Mouse (Mus musculus) kidney, postnatal 4 days (tissue): ENCODE data around the gene Zfand2a.

Experiments
- DNase-seq, 2 experiments: peaks; one replicate each; pipeline ENCODE4 v3.0.0; 2021; ENCODE audit warnings: mixed read lengths in 2 of 2

The Zfand2a gene

DNA sequence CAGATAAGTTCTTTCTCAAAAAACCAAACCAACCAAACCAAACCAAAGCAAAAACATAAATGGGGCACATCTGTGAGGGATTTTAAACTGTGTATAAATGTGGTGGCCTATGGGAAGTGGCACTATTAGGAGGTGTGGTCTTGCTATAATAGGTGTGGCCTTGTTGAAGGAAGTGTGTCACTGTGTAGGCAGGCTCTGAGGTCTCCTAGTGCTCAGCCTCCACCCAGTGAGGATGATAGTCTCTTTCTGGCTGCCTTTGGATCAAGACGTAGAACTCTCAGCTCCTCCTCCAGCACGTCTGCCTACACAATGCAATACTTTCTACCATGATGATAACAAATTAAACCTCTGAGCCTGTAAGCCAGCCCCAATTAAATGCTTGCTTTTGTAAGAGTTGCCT lies 18.0 kb downstream of the Zfand2a start:
- no peak for DNase-seq

DNA sequence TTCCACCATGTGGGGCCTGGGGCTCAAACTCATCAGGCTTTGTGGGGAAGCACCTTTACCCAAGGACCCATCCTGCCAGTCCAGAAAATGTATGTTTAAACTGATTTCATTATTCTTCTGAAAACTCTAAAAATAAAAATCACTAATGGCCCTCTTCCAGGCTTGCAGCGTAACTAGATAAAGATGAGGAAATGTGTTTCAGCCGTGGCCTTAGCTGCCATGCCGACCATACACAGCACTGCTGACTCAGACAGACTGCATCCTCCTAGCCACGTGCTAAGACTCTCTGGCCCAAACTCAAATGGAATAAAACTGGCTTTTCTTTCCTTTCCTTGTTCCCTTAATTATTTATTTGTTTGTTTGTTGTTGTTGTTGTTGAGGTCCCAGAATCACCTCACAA lies 19.5 kb downstream of the Zfand2a start:
- DNase-seq: no peak

DNA sequence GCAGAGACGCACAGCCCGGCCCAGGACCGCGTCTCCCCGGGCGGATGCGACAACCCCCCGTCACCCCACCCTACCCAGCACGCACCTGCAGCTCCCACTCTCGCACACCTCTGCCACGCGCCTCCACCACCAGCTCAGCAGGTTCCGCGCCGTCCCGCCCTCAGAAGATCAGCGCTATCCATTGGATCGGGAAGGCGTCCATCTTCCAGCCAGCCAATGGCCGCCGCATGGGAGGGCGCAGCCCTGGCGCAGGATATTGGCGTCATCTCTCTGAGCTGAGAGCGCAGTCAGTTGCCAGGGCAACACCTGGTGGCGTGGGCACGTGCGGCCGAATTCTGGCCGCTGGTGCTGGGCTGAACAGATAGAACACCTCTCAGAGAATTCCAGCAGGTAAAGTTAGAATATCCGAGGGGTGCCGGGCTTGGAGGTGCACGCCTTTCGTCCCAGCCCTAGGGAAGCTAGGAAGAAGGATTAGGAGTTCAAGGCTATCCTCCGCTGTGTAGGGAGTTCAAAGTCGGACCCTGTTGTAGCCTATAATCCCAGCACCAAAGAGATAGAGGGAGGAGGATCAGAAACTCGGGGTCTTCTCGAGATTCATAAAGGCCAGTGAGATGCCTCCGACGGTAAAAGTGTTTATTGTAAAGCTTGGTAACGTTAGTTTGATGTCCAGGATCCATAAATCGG lies 23.8 kb downstream of the Zfand2a start, which contains the start of gene 3110082I17Rik:
3110082I17Rik (minus strand) TSS at position 144 of the 684 bp plus-strand sequence.
- peak; percentile 99 to 100 for DNase-seq

DNA sequence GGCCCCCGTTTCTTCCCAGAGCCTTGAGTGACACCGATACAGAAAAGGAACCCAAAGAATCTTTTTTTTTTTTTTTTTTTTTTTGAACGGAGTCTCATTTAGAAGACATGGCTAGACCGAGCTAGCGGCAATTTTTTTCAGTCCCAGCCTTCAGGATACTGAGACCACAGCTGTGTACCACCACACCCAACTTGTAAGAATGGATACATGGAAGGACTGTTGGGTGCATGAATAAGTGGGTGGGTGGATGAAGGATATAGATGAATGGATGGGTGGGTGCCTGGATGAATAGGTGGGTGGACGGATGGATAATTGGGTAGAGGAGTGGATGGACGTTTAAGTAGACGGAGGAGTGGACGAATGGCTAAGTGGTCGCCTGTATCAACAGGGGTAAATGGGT lies 24.4 kb downstream of the Zfand2a start:
- DNase-seq: no peak

DNA sequence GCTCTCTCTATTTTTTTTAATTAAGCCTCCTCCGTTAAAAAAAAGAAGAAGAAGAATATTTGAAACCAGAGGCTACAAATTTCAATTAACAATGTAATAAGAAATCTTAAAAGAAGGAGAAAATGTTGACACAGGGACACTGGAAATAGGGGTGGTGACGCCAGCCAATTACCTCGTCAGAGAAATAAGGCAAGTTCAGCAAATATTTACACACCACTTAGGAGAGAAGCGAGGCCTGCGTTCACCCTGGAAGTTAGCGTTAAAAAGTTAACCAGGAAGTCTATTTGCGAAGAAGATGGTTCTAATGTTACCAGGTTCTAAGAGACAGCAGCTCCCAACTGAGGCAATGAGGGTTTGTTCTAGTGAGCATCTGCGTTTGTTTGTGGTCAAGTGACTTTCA lies 27.1 kb downstream of the Zfand2a start:
- DNase-seq: no peak

DNA sequence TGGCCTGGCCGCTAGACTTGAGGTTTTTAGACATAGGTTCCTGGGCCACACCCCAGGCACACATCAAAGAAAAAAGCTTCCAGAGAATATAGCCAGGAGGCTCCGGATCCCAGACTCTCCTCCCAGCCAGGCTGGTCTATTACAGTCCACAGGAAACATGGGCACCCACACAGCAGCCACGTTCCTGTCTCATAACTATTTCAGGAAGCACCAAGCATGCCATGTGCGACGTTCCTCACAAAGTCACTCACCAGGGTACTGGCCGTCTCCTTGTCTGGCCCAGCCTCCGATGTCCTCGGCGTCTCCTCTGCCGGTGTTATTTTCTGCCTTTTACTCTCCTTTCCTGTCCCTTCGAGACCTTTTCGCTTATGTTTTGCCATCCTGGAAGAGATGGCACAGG lies 29.2 kb downstream of the Zfand2a start:
- no peak for DNase-seq

DNA sequence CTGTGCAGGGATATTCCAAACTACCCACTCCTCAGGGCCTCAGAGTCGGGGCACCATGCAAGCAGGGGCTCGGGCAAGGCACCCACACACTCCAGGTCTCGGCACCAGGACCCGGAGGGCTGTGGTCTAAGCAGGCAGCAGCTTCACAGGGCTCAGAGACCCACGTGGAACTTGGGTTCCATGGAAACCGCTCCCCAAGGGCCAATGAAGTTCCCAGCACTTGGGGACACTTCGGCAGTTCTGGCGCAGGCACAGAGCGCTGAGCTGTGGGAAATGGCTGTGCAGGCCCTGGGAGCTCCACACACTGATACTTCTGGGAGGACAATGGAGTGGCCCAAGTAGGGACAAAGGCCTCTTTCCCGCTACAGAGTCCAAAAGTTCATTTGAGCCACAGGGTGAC lies 31.3 kb downstream of the Zfand2a start:
- no peak for DNase-seq

DNA sequence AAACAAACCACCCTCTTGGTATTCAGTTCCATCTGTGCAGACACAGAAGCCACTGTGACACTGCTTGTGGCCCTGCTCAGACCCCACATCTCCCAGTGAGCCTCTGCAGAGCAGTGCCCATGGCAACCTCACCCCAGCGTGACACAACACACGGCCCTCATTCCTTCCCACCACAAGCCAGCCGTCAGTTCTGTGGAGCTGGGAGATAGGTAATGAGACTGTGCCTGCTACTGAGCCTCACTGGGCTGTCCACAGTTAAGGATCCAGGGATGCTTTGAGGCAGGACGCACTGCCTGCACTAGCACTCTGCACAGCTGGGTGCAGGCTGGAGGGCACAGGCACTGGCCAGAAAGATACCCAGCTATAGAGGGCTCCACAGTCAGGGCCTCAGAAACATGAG lies 34.4 kb downstream of the Zfand2a start:
- DNase-seq: no peak

DNA sequence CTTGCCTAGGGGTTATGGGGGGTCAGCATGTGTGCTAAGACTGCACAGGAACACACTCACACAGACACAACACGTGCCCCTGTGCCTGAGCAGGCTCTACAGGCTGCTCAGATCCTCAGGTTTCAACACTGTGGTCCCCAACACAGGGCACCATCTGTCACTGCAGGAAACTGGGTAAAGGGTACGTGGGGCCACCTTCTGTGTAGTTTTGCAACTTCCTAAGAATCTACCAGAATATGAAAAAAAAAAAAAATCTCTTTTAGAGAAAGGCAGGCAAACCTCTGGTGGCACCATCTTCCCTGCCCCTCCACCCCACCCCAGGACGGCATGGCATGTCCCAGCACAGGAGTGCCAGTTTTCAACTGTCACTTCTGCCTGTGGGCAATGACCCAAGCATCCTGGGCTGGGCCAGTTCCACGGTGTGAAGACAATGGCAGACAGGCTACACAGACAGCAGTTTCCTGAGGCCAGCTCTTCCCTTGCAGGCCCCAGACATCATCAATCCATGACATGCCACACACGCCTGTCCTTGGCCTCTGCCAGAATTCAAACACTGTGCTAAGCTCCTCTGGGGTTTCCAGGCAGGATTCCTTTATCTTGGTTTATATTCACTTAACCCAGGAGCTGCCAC lies 35.1 kb downstream of the Zfand2a start:
- DNase-seq: peak in 1 of 2 experiments; percentile 52

DNA sequence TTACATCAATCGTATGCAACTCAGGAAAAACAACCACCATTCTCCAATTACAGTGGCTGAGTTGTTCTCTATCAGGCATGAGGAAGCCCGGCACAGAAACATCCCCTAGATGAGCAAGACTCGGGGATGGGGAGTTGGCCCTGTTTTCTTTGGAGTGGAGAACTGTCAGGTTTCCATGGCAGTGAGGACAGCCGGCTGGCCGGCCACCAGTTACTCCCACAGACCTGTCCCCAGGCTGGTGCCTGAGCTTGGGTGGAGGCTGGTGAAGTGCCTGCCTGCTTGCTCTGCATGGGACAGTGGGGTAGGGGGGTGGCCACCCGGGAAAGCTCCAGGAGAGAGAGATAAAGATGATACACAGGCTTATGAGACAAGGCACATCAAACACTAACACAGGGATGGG lies 36.3 kb downstream of the Zfand2a start:
- DNase-seq: peak in 1 of 2 experiments; percentile 42

DNA sequence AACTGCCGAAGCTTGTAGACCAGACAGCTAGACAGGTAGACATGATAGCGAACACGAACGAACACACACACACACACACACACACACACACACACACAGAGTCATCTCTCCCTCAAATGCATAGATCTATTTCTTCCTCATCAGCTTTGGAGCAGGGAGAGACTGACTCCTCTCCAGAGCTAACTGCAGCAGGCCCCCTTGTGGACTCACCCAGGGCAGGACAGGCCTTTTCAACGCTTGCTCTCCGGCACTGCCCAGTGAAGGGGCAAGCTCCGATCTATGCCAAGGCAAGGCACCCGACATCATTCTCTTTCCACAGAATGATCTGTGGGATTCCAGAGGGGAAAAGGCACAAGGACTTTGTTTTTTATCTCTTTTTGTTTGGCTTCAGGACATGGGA lies 39.1 kb downstream of the Zfand2a start:
- DNase-seq: peak; percentile 55 to 59

DNA sequence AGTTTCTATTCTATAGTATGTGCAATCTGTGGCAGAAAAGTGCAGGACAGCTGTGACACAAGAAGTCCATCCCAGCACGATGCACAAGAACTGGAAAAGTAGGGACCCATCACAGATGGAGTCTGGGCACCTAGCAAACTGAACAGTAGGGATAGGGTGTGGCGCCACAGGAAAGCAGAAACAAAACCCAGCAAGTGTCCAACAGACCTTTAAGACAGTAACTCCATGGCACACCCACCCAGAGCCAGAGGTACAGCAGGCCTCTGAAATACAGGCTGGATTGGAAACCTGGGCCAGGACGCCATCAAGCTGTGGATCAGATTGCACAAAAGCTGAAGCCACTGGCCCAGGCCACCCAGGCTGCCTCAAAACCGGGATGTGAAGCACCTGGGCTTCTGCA lies 41.4 kb downstream of the Zfand2a start:
- DNase-seq: no peak

DNA sequence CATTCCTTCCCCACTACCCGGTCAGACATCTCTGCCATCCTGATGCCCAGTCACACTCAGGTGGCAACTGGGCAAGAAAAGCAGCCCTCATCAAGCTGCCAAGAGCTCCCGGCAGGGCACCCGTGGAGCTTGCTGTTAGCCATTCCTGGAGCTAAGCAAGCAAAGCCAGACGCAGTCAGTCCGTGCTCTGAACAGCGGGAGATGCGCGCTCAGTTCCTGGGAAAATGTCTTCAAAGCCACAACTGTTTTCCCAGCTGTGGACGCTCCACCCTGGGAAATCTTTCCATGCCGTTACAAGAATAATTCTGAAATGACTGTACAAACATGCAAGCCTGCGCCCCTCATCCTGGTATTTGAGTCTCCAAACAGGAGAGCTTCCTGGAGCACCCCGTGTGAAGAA lies 41.9 kb downstream of the Zfand2a start:
- no peak for DNase-seq

DNA sequence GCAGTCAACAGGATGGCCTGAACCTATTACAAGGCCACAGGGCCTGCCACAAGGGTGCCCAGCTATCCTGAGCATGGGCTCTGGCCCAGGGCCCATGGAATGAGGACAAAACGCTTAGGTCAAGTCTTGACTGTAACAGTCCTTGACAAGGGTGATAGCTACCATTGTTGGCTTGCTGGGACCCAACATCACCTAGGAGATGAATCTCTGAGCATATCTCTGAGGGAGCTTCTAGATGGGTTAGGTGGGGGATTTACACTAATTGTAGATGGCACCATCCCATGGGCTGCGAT lies 42.7 kb downstream of the Zfand2a start:
- no peak for DNase-seq

DNA sequence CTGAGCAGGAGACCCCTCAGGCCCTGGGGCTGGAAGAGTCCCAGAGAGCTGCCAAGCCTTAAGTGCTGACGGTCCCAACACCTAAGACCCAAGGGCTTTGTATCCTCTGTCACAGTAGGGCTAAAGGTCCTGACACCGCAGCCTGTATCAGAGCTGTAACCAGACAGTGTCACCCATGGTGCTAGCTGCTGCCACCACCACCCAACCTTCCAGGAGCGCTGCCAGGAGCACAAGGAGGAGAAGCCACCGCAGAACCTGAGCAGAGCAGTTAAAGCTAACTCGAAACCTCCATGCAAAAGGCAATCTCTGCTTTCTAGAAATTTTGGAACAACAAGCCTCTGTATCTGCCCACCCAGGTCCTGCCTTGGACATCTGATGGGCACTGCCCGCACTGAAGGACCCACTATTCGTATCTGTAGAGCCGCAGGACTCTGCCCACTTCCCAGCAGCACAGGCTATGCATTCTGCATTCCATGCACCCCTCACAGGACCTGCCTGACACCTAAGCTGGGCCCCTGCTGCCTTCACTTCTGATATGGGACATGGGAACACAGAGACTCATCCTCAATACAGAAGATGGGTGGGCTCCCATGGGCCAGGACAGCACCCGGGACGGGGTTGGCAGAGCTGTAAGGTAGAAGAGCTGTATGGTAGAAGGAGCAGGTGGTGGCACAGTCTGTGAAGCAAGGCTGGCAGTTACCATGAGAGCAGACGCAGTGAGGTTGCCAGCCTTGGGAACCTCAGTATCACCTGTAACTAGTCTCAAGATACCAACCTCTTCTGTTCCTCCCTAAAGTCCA lies 43.2 kb downstream of the Zfand2a start:
- no peak for DNase-seq

DNA sequence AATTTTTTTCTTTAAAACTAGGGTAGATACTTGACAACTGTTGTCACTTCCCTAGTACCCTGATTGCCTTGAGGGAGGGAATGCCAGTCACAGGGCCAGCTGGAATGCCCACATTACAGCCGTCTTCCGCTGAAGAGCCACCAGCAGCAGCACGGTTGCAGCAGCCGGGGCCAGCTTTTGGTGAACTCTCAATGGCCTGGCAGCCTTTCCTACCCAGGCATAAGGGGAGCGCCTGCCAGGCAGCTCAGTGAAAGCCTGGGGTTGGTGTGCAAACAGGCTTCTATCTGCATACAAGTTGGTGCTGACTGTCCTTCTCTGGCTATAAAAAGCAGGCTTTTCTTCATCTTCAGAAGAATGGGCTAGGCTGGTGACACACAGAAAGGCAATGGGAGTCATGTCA lies 43.9 kb downstream of the Zfand2a start:
- DNase-seq: no peak

DNA sequence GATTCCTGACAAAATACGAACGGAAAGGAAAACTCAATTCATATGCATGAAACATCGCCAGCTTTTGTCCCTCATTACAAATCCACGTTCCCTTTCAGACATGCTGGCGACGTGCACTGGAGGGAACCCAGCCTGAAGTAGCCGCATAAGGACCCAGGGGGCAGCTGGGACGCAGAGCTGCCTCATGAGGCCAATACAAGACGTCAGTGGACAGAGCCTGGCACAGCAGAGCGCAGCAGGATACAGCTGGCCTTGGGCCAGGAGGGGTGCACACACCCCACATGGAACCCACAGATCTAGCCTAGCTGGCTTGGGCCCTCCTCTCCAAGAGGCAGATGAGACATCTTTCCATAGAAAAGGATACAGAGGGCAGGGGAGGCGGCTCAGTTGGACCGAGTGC lies 45.9 kb downstream of the Zfand2a start:
- no peak for DNase-seq

DNA sequence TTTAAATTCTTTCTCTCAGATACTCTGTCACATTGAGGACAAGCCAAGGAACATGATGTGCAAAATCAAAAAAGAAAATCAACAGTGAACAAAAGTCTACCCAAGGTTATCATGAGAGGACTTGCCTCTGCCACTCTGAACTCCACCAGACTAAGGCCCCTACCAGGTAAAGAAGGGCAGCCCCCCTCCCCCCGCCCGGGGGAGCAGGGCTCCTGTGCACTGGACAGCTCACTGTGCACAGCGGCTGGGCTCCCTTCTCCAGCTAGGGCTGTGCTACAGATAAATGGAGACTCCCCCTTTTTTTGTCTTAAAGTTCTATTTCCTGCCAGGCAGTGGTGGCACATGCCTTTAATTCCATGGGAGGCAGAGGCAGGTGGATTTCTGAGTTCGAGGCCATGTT lies 46.6 kb downstream of the Zfand2a start:
- no peak for DNase-seq

DNA sequence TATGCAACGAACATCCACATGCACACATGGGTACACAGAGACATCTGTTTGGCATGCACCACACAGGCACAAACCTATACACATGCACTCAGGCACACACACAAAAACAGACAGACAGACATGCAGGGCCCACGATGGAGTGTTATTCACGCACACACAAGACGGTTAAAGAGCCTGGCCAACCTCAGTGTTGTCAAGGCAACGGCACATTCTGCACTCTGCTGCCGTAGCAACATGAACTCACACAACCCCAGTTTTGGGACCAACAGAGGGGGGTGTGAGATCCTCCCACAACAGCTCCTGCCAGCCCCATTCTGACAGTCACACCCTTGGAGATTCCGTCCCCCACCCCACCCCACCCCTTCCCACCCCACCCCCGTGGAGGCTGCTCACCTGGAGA lies 49.4 kb downstream of the Zfand2a start:
- DNase-seq: no peak

DNA sequence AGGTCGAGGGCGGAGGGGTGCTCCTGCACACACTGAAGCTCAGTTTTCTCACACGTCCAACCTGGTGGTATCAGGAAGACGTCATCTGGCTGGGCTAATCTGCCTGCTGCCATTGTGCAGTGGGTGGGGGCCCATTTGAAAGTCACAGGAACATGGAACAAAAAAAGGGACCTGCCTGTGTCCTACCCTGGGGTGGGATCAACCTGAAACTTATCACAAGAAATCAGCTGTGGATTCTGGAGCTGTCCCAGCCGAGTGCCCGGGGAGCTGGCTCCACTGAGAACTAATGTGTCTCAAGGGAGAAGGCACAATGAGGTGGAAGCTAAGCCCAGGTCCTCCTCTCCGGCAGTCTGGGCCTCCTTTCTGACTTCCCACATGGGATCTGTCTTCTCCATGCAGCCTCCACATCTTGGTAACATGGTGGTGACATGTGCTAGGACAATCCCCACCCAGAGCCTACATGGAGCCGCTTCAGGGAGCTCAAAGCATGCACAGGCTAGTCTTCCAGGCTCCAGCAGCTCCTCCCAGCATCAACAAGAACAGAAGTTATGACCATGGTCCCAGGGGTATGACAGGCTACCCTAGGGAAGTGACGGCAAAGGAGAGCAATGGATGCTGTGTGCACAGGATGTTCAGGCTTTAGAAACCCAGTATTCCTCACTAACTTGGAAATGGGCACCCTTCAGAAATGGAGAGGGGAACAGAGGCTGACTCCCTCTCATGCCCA lies 50.3 kb downstream of the Zfand2a start:
- DNase-seq: no peak

DNA sequence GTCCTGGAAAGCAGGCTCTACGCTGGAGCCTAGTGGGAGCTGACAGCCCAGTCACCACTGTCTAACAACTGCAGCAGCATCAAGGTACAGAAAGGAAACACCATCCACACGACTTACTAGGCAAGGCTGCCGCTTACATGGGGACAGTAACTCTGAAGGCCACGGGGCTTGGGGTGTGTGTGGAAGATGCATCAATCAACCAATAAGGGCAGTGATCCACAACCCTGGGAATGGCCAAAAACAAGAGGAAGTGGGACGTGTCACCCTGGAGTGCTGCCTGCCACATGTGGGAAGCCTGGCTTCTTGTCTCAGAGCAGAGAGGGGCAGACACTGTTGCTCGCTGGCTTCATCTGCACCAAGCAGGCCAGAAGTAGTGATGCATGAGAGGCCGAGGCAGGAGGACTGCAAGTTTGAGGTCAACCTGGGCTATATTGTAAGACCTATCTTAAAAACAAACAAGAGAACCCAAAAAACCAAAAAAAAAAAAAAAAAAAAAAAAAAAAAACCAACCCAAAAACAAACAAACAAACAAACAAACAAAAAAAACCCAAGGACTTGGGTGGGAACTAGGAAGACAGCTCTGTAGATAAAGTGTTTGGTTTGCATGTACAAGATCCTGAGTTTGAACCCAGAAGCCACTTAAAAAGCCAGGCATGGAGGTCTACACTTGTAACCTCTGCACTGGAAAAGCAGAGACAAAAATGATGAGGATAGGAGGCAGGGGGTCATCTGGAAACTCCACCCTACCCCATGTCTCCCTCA lies 51.4 kb downstream of the Zfand2a start:
- DNase-seq: no peak

DNA sequence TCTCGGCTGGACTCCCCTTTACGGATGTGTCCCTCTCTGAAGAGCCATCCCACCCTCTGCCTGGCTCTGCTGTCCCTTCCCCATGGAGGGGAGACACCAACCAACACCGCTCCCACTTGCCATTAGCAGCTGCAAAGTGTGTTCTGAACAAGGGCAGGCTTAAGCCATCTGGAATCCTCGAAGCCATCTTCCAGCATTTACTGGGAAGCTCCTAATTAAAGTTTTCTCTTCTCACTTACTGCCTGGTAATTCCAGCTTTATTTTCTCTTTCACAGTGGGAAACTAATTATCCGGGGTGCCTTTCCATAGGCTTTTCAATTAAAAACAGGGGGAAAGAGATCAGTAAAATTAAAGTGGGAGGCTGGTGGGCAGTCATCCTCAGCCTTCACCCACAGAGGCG lies 52.0 kb downstream of the Zfand2a start:
- no peak for DNase-seq
